Comparison of ENCODE assay signal across 25 mouse cellular contexts in the genomic region with DNA sequence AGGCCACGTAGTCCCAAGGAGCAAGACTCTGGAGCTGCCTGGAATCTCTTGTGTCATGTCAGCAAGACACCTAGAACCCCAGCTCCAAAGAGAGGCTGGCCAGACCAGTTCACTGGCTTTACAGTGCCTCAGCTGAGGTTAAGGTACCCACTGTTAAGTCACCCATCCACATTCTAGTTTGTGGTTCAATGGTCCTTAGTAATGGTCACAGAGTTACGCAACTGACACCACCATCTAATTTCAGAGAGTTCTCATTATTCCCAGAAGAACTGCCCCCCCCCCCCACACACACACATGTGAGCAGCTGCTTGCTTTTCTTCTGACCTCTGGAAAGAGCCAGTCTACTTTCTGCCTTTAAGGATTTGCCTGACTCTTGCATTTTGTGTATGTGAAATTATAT. TPM values are rescaled to one million over a fixed set of nuclear protein-coding genes. Genes with fewer than 3 reads are reported as not detected.
DNase-seq lines count a peak whose midpoint lies in the region; ATAC-seq and TF ChIP-seq lines count a peak whose summit lies in the region.
"Had no signal": no experiment of that assay in that cellular context is flagged by ENCODE, and none has a peak within 500 bp of the region (broad histone marks: within the 10 kb centered on the region; RNA-seq: fewer than 3 reads in every experiment).

No protein-coding gene starts in this region.

- DNase-seq in spleen, adult 2 months (ENCODE audit: low read depth in 1 of 2, low spot score in 2 of 2) = no peak
- no peak for DNase-seq in spleen, postnatal 10 days (ENCODE audit: low spot score in 2 of 2)
- DNase-seq in Patski (ENCODE audit: low read depth, low spot score) = peak; percentile 15
- no peak for DNase-seq in liver, embryonic 13.5 days
- DNase-seq in heart, postnatal 10 days = no peak
- no peak for DNase-seq in natural killer cell, adult 2 months (ENCODE audit: low spot score in 2 of 2)
- no peak for DNase-seq in right cerebral cortex, postnatal 14 days
- DNase-seq: adrenal gland, adult 8-10 months; cerebellum, postnatal 14 days; gastrocnemius, postnatal 25 days; heart, adult 2 months; kidney, postnatal 4 days; midbrain, embryonic 14.5 days had no signal

- peak overlapping the region; percentile 45 for H3K4me2 ChIP-seq in liver, embryonic 13.5 days
- H3K4me2 ChIP-seq in myocyte (ENCODE audit: low read depth) = no peak overlapping the region
- H3K4me2 ChIP-seq: embryonic facial prominence, embryonic 13.5 days; forebrain, embryonic 12.5 days; heart, embryonic 13.5 days; hindbrain, embryonic 12.5 days; limb, embryonic 13.5 days; lung, embryonic 15.5 days; neural tube, embryonic 13.5 days had no signal

- WGBS in spleen, adult 2 months = 81% methylated on average over 2 of the region's 2 CpGs
- WGBS in liver, embryonic 13.5 days (ENCODE audit: insufficient replicate concordance) = 75% methylated on average over 2 of the region's 2 CpGs

- ATAC-seq in Patski = no peak
- ATAC-seq in liver, embryonic 13.5 days (ENCODE audit: low read depth) = no peak
- ATAC-seq: activated CD4-positive, CD25-positive, alpha-beta regulatory T cell, adult 4 months; intestine, postnatal 0 days had no signal

- POLR2A ChIA-PET in Patski (lab: Charles Lee) = interaction anchor here (0.6 to 0.7 kb wide), 2 partner anchors 31 to 88 kb away, joined by 4 to 8 read pairs; no protein-coding TSS in a partner anchor

- H3K79me2 ChIP-seq in myocyte (ENCODE audit: control insufficient read depth, insufficient read depth) = no peaks in the 10 kb centered on the region

- in situ Hi-C loops in Patski (cut with MboI; ENCODE audit: low pct_unique_long_range_greater_than_20kb) = no loop called here

- H3K9ac ChIP-seq in liver, embryonic 13.5 days = peak overlapping the region; percentile 51
- H3K9ac ChIP-seq: embryonic facial prominence, embryonic 13.5 days; forebrain, embryonic 12.5 days; heart, embryonic 13.5 days; hindbrain, embryonic 12.5 days; limb, embryonic 13.5 days; lung, embryonic 15.5 days; neural tube, embryonic 13.5 days had no signal

- H3K36me3 ChIP-seq in spleen, adult 2 months (ENCODE audit: control insufficient read depth, insufficient read depth, low read length) = peaks cover 4% of the 10 kb centered on the region; the same call in 1 of the 2 replicates
- no peaks in the 10 kb centered on the region for H3K36me3 ChIP-seq in liver, embryonic 13.5 days
- no peaks in the 10 kb centered on the region for H3K36me3 ChIP-seq in myocyte (ENCODE audit: control insufficient read depth, insufficient read depth)
- H3K36me3 ChIP-seq: embryonic facial prominence, embryonic 13.5 days; forebrain, embryonic 12.5 days; heart, embryonic 13.5 days; hindbrain, embryonic 12.5 days; limb, embryonic 13.5 days; lung, embryonic 15.5 days; neural tube, embryonic 13.5 days had no signal

- no peak for TF ChIP-seq CTCF in spleen, adult 2 months (IDR thresholded peaks at IDR 0.05; ENCODE audit: extremely low read depth, insufficient read depth, insufficient read length, insufficient replicate concordance)
- TF ChIP-seq CTCF in Patski (IDR thresholded peaks at IDR 0.05) = no peak

- H3K9me3 ChIP-seq in liver, embryonic 13.5 days (replicated peaks) = no peaks in the 10 kb centered on the region
- H3K9me3 ChIP-seq: embryonic facial prominence, embryonic 13.5 days; forebrain, embryonic 12.5 days; heart, embryonic 13.5 days; hindbrain, embryonic 12.5 days; limb, embryonic 13.5 days; lung, embryonic 15.5 days; neural tube, embryonic 13.5 days had no signal

- H3ac ChIP-seq in myocyte (ENCODE audit: control insufficient read depth, insufficient read length) = no peak overlapping the region

- intact Hi-C loops in heart, postnatal 10 days (cut with DNase I) = no loop called here

- H3K4me1 ChIP-seq in spleen, adult 2 months (ENCODE audit: control insufficient read depth, insufficient read depth, insufficient read length) = peaks cover 53% of the 10 kb centered on the region; the same call in 1 of the 2 replicates
- peaks cover 100% of the 10 kb centered on the region for H3K4me1 ChIP-seq in liver, embryonic 13.5 days (replicated peaks)
- H3K4me1 ChIP-seq: forebrain, embryonic 12.5 days; hindbrain, embryonic 12.5 days; limb, embryonic 13.5 days; neural tube, embryonic 13.5 days had no signal

- TF ChIP-seq POLR2A in spleen, adult 2 months (IDR thresholded peaks at IDR 0.05; ENCODE audit: low read depth, low read length) = no peak
- TF ChIP-seq POLR2A in myocyte (IDR thresholded peaks at IDR 0.05; ENCODE audit: insufficient read length, low read depth) = no peak

- CTCF ChIA-PET in Patski (lab: Charles Lee) = interaction anchor here (1.5 to 1.8 kb wide), 2 partner anchors 10 to 18 kb away, joined by 3 to 6 read pairs; no protein-coding TSS in a partner anchor

- H3K4me3 ChIP-seq in spleen, adult 2 months (ENCODE audit: extremely low read depth, insufficient read depth, insufficient read length) = no peak overlapping the region
- H3K4me3 ChIP-seq in liver, embryonic 13.5 days (replicated peaks) = no peak overlapping the region
- H3K4me3 ChIP-seq in myocyte = no peak overlapping the region
- H3K4me3 ChIP-seq: embryonic facial prominence, embryonic 13.5 days; erythroblast, embryonic 14.5 days; forebrain, embryonic 12.5 days; heart, adult 2 months; heart, embryonic 13.5 days; hindbrain, embryonic 12.5 days; limb, embryonic 13.5 days; lung, embryonic 15.5 days; neural tube, embryonic 13.5 days had no signal

- H3K27me3 ChIP-seq in spleen, adult 2 months (ENCODE audit: control insufficient read depth, insufficient read depth, low read length) = no peaks in the 10 kb centered on the region
- H3K27me3 ChIP-seq in Patski = no peaks in the 10 kb centered on the region
- H3K27me3 ChIP-seq in liver, embryonic 13.5 days = no peaks in the 10 kb centered on the region
- no peaks in the 10 kb centered on the region for H3K27me3 ChIP-seq in myocyte (ENCODE audit: control insufficient read depth, insufficient read depth, insufficient read length)
- H3K27me3 ChIP-seq: embryonic facial prominence, embryonic 13.5 days; forebrain, embryonic 12.5 days; heart, embryonic 13.5 days; hindbrain, embryonic 12.5 days; limb, embryonic 13.5 days; lung, embryonic 15.5 days; neural tube, embryonic 13.5 days had no signal

- H3K27ac ChIP-seq in spleen, adult 2 months (ENCODE audit: insufficient read depth, low read length) = peak overlapping the region; percentile 64
- peak overlapping the region; percentile 81 for H3K27ac ChIP-seq in liver, embryonic 13.5 days
- H3K27ac ChIP-seq: embryonic facial prominence, embryonic 13.5 days; forebrain, embryonic 12.5 days; heart, adult 2 months; heart, embryonic 13.5 days; hindbrain, embryonic 12.5 days; limb, embryonic 13.5 days; lung, embryonic 15.5 days; neural tube, embryonic 13.5 days had no signal

TF ChIP-seq in myocyte, 11 proteins besides CTCF, POLR2A, EP300 and RAD21:
- TF ChIP-seq CEBPB (IDR thresholded peaks at IDR 0.05; ENCODE audit: insufficient read depth, poor library complexity, severe bottlenecking) (0 out of 2 replicates have a peak, but pooled peaks have one; percentile 27), TCF3 (IDR thresholded peaks at IDR 0.05; ENCODE audit: insufficient read length, low read depth) (no peak)

RNA-seq across cellular contexts. Expression of a gene that starts 4.7 kb away (rescaled TPM):
- polyA plus RNA-seq in spleen, adult 2 months (2012; rRNA removed) = 204 and 282 TPM in 2 replicates
- polyA plus RNA-seq in Patski (2021) = 0.30 TPM
- 11.0 and 13.9 TPM in 2 replicates for polyA plus RNA-seq in liver, embryonic 13.5 days (2015; fragmentation: Nextera tagmentation; extraction: Ambion mirVana)
- 0.13 TPM for polyA plus RNA-seq in myocyte (2012; fragmentation: generic; extraction: Trizol)
- total RNA-seq in heart, postnatal 10 days (2021) = 10 to 100 TPM; 13.6 to 17.4 TPM

RNA-seq across cellular contexts. Expression of a gene that starts 51.2 kb away (rescaled TPM):
- 0.09 and 0.22 TPM in 2 replicates for polyA plus RNA-seq in spleen, adult 2 months (2012; rRNA removed)
- 8.6 TPM for polyA plus RNA-seq in Patski (2021)
- polyA plus RNA-seq in liver, embryonic 13.5 days (2015; fragmentation: Nextera tagmentation; extraction: Ambion mirVana) = 3.8 and 4.1 TPM in 2 replicates
- polyA plus RNA-seq in myocyte (2012; fragmentation: generic; extraction: Trizol) = 5.2 TPM
- total RNA-seq in heart, postnatal 10 days (2021) = under 1 TPM; 0.32 to 0.36 TPM
- total RNA-seq: megakaryocyte progenitor cell, adult 5-6 weeks had no signal
- polyA plus RNA-seq: activated CD4-positive, CD25-positive, alpha-beta regulatory T cell, adult 4 months; erythroblast, embryonic 14.5 days had no signal

Comparison
In these comparisons a context has a peak if more than half of its experiments do, and no peak if none do; other contexts are left out.
1. RNA of a gene that starts 4.7 kb away (polyA plus RNA-seq): 204 to 282 TPM in spleen, adult 2 months; 11.0 to 13.9 TPM in liver, embryonic 13.5 days, 0.30 TPM in Patski (single experiment) and 0.13 TPM in myocyte (single experiment); every median in the first group is over 10 times any median in the second.